Mouse (Mus musculus) liver, embryonic 11.5 days (tissue): ENCODE results near the gene Sirt5. TPM values are rescaled to one million over a fixed set of nuclear protein-coding genes. Genes with fewer than 3 reads are reported as not detected.
A peak's percentile ranks its signal among the peaks of the same experiment; 100 is the strongest.

Experiments used
- ATAC-seq: fragments of 200-750 bp; cut with Nextera tagmentation; replicated peaks from 2 replicates; pipeline ENCODE4 v1.8.0; 2017; ENCODE audit warnings: moderate number of reproducible peaks, mild to moderate bottlenecking, moderate TSS enrichment, moderate library complexity; ENCODE audit not compliant: low FRiP score
- DNase-seq: peaks from one replicate; pipeline ENCODE4 v3.0.0-alpha.2; 2017; ENCODE audit warnings: low spot score
- H3K27ac ChIP-seq: fragments of 300-500 bp; sonication (generic); 2 replicates; pipeline ENCODE4 v1.5.1; 2014; ENCODE audit warnings: mild to moderate bottlenecking, low read depth, low read length, control low read depth
- H3K27me3 ChIP-seq: fragments of 300-500 bp; sonication (generic); replicated peaks from 2 replicates; pipeline ENCODE4 v1.6.1; 2014; ENCODE audit warnings: low read length, mixed read lengths; ENCODE audit not compliant: control insufficient read depth, insufficient read depth
- H3K36me3 ChIP-seq: fragments of 300-500 bp; sonication (generic); 2 replicates; pipeline ENCODE4 v1.6.1; 2014; ENCODE audit warnings: mild to moderate bottlenecking, low read length, moderate library complexity, mixed read lengths; ENCODE audit not compliant: control insufficient read depth, insufficient read depth
- H3K4me1 ChIP-seq: fragments of 300-500 bp; sonication (generic); replicated peaks from 2 replicates; pipeline ENCODE4 v1.6.1; 2014; ENCODE audit warnings: low read length, mixed read lengths; ENCODE audit not compliant: control insufficient read depth, insufficient read depth
- H3K4me2 ChIP-seq: fragments of 300-500 bp; sonication (generic); 2 replicates; pipeline ENCODE4 v1.6.1; 2014; ENCODE audit warnings: mild to moderate bottlenecking, control low read depth, moderate library complexity
- H3K4me3 ChIP-seq: fragments of 300-500 bp; sonication (generic); 2 replicates; pipeline ENCODE4 v1.5.1; 2014; ENCODE audit warnings: low read depth, low read length, control low read depth
- H3K9ac ChIP-seq: fragments of 300-500 bp; sonication (generic); 2 replicates; pipeline ENCODE4 v1.6.1; 2014; ENCODE audit warnings: low read depth, low read length, control low read depth
- H3K9me3 ChIP-seq: fragments of 300-500 bp; sonication (generic); 2 replicates; pipeline ENCODE4 v1.6.1; 2016; ENCODE audit warnings: low read length, inconsistent platforms, mixed read lengths; ENCODE audit not compliant: control insufficient read depth
- WGBS: fragments of 180-500 bp; shearing (Covaris S2); extraction: QIAGEN DNeasy Blood & Tissue Kit; methylation state at CpG from one replicate; pipeline ENCODE4 v1.1.7; 2014; 5-methylcytosine and 5-hydroxymethylcytosine counted together
- polyA plus RNA-seq: library from polyadenylated mRNA; unstranded; fragments of >200 nt; fragmentation: Nextera tagmentation; extraction: Ambion mirVana; gene quantifications from 2 replicates; pipeline ENCODE4 v1.2.1, GENCODE M21; 2014

The Sirt5 gene
- 12.9 and 13.7 TPM in 2 replicates for polyA plus RNA-seq

GRCm38 (mm10) chr13:43364985-43365824 lies at the start of gene Sirt5:
TSS of gene Sirt5 (plus strand) at chr13:43365496.
- peak within 1 kb of the TSS; percentile 87 for H3K4me2 ChIP-seq
- no peaks in the 10 kb centered on the region for H3K36me3 ChIP-seq
- no peaks in the 10 kb centered on the region for H3K27me3 ChIP-seq
- H3K4me3 ChIP-seq, result peak within 1 kb of the TSS; percentile 72
- peak; percentile 89 for ATAC-seq
- H3K9ac ChIP-seq, result peak within 1 kb of the TSS; percentile 70
- 0 out of 2 replicates have a peak, but pooled peaks cover 4% of the 10 kb centered on the region for H3K4me1 ChIP-seq
- WGBS, result 14% methylated on average over 42 of the region's 42 CpGs
- 0 out of 2 replicates have a peak within 1 kb of the TSS, but pooled peaks have one; percentile 5 for H3K27ac ChIP-seq
- DNase-seq, result peak; percentile 89
- no peaks in the 10 kb centered on the region for H3K9me3 ChIP-seq

- H3K27ac ChIP-seq, result no peak overlapping the region
- DNase-seq, result no peak
- no peak for ATAC-seq
- H3K4me3 ChIP-seq, result no peak overlapping the region
- no peaks in the 10 kb centered on the region for H3K4me1 ChIP-seq
- no peaks in the 10 kb centered on the region for H3K27me3 ChIP-seq
- H3K4me2 ChIP-seq, result no peak overlapping the region
- WGBS, result 72% methylated on average over 5 of the region's 5 CpGs
- no peaks in the 10 kb centered on the region for H3K9me3 ChIP-seq
- H3K36me3 ChIP-seq, result no peaks in the 10 kb centered on the region
- H3K9ac ChIP-seq, result no peak overlapping the region
Measured at GRCm38 (mm10) chr13:43317411-43317810, 47.9 kb upstream of the Sirt5 start.

- Histone ChIP-seq H3K4me3 (no peak overlapping the region), H3K27ac (no peak overlapping the region), H3K36me3 (no peaks in the 10 kb centered on the region), H3K9me3 (no peaks in the 10 kb centered on the region), H3K9ac (no peak overlapping the region), H3K27me3 (no peaks in the 10 kb centered on the region), H3K4me1 (no peaks in the 10 kb centered on the region), H3K4me2 (no peak overlapping the region)
- DNase-seq (no peak), ATAC-seq (no peak)
- WGBS, result 33% methylated on average over 3 of the region's 3 CpGs
Measured at GRCm38 (mm10) chr13:43319396-43319795, 45.9 kb upstream of the Sirt5 start.

- DNase-seq (no peak), ATAC-seq (no peak)
- H3K9ac ChIP-seq, result no peak overlapping the region
- no peak overlapping the region for H3K27ac ChIP-seq
- no peak overlapping the region for H3K4me2 ChIP-seq
- H3K36me3 ChIP-seq, result no peaks in the 10 kb centered on the region
- 54% methylated on average over 2 of the region's 2 CpGs for WGBS
- H3K4me3 ChIP-seq, result no peak overlapping the region
- no peaks in the 10 kb centered on the region for H3K4me1 ChIP-seq
- no peaks in the 10 kb centered on the region for H3K9me3 ChIP-seq
- no peaks in the 10 kb centered on the region for H3K27me3 ChIP-seq
Measured at GRCm38 (mm10) chr13:43321492-43321891, 43.8 kb upstream of the Sirt5 start.

GRCm38 (mm10) chr13:43325427-43325826 lies 39.9 kb upstream of the Sirt5 start:
- Histone ChIP-seq H3K27ac (no peak overlapping the region), H3K9me3 (no peaks in the 10 kb centered on the region), H3K4me2 (no peak overlapping the region), H3K9ac (no peak overlapping the region), H3K36me3 (no peaks in the 10 kb centered on the region), H3K4me3 (no peak overlapping the region), H3K4me1 (no peaks in the 10 kb centered on the region), H3K27me3 (no peaks in the 10 kb centered on the region)
- 34% methylated on average over 1 of the region's 1 CpGs for WGBS
- DNase-seq (no peak), ATAC-seq (no peak)

GRCm38 (mm10) chr13:43331721-43332444 lies 33.4 kb upstream of the Sirt5 start:
- no peak overlapping the region for H3K4me2 ChIP-seq

GRCm38 (mm10) chr13:43332591-43332990 lies 32.7 kb upstream of the Sirt5 start:
- no peak overlapping the region for H3K4me3 ChIP-seq
- H3K27me3 ChIP-seq, result no peaks in the 10 kb centered on the region
- DNase-seq, result no peak
- WGBS, result 33% methylated on average over 7 of the region's 7 CpGs
- no peak overlapping the region for H3K9ac ChIP-seq
- no peak for ATAC-seq
- H3K4me1 ChIP-seq, result no peaks in the 10 kb centered on the region
- no peak overlapping the region for H3K4me2 ChIP-seq
- no peaks in the 10 kb centered on the region for H3K36me3 ChIP-seq
- H3K9me3 ChIP-seq, result no peaks in the 10 kb centered on the region
- H3K27ac ChIP-seq, result no peak overlapping the region

More at GRCm38 (mm10) chr13:43331721-43332444, 33.4 kb upstream of the Sirt5 start:
- Histone ChIP-seq H3K9me3 (no peaks in the 10 kb centered on the region), H3K4me3 (no peak overlapping the region), H3K36me3 (no peaks in the 10 kb centered on the region), H3K4me1 (no peaks in the 10 kb centered on the region), H3K27me3 (no peaks in the 10 kb centered on the region), H3K9ac (no peak overlapping the region), H3K27ac (no peak overlapping the region)
- no peak for ATAC-seq
- WGBS, result 50% methylated on average over 11 of the region's 11 CpGs
- DNase-seq, result no peak

GRCm38 (mm10) chr13:43336425-43337221 lies 28.7 kb upstream of the Sirt5 start:
- H3K27ac ChIP-seq, result no peak overlapping the region
- no peak for DNase-seq
- WGBS, result 61% methylated on average over 12 of the region's 12 CpGs

More at GRCm38 (mm10) chr13:43336425-43337221, 28.7 kb upstream of the Sirt5 start:
- Histone ChIP-seq H3K9ac (no peak overlapping the region), H3K36me3 (no peaks in the 10 kb centered on the region), H3K4me3 (no peak overlapping the region), H3K4me1 (no peaks in the 10 kb centered on the region), H3K4me2 (no peak overlapping the region), H3K27me3 (no peaks in the 10 kb centered on the region), H3K9me3 (no peaks in the 10 kb centered on the region)
- no peak for ATAC-seq
